Mouse (Mus musculus) erythroid progenitor cell, adult 5-6 weeks (primary cell): ENCODE measurements around the gene Wdr31. TPM values are rescaled to one million over a fixed set of nuclear protein-coding genes. Genes with fewer than 3 reads are reported as not detected.
A peak's percentile ranks its signal among the peaks of the same experiment; 100 is the strongest.
"Not testable (repeated sequence)": the region's sequence is repeated elsewhere in the genome, so short reads cannot be mapped to it uniquely, and the experiment has no call there.

Experiments used
- ATAC-seq: replicated peaks from 2 replicates; pipeline ENCODE4 v1.8.0; 2016; ENCODE audit warnings: moderate number of reproducible peaks, mild to moderate bottlenecking, moderate TSS enrichment, inconsistent platforms; ENCODE audit not compliant: poor library complexity, low FRiP score, severe bottlenecking
- total RNA-seq, 2 experiments: library from RNA; stranded (forward) in 1 of 2; stranded (reverse) in 1 of 2; fragments of 150-400 nt in 1 of 2; fragments of 186-747, 209-891 nt in 1 of 2; gene quantifications; 2 replicates each; pipeline versions ENCODE4 v1.2.3 to v1.2.4; 2015 to 2017; ENCODE audit warnings: low replicate concordance in 2 of 2

The Wdr31 gene
- total RNA-seq, 2 experiments from 2014 or later, result 1.7 TPM; not detected in 1

- no peak for ATAC-seq
These were observed 30.8 kb upstream of the Wdr31 start for GRCm38 (mm10) chr4:62501534-62501933.

- ATAC-seq, result no peak
These were observed 30.1 kb upstream of the Wdr31 start for GRCm38 (mm10) chr4:62500799-62501198.

GRCm38 (mm10) chr4:62496815-62497214 lies 26.1 kb upstream of the Wdr31 start:
- ATAC-seq, result no peak

GRCm38 (mm10) chr4:62495946-62496345 lies 25.2 kb upstream of the Wdr31 start:
- ATAC-seq, result no peak

GRCm38 (mm10) chr4:62494230-62494629 lies 23.5 kb upstream of the Wdr31 start:
- ATAC-seq, result no peak

GRCm38 (mm10) chr4:62492682-62493081 lies 22.0 kb upstream of the Wdr31 start:
- ATAC-seq, result no peak

- no peak for ATAC-seq
These were observed 17.2 kb upstream of the Wdr31 start for GRCm38 (mm10) chr4:62487914-62488313.

GRCm38 (mm10) chr4:62487172-62487571 lies 16.5 kb upstream of the Wdr31 start:
- ATAC-seq, result no peak

- 0 out of 2 replicates have a peak, but pooled peaks have one; percentile 2 for ATAC-seq
These were observed 15.5 kb upstream of the Wdr31 start for GRCm38 (mm10) chr4:62486162-62486696.

GRCm38 (mm10) chr4:62485450-62486161 lies 14.9 kb upstream of the Wdr31 start:
- ATAC-seq, result peak; percentile 83

- ATAC-seq, result no peak
These were observed 14.2 kb upstream of the Wdr31 start for GRCm38 (mm10) chr4:62484928-62485327.

- ATAC-seq, result no peak
These were observed 10.3 kb upstream of the Wdr31 start for GRCm38 (mm10) chr4:62480709-62481605.

GRCm38 (mm10) chr4:62479937-62480708 lies 9.4 kb upstream of the Wdr31 start, which contains the start of gene Bspry:
Gene Bspry (plus strand): TSS chr4:62480053.
- peak; percentile 69 for ATAC-seq

GRCm38 (mm10) chr4:62479593-62479936 lies 8.9 kb upstream of the Wdr31 start:
- not testable (repeated sequence) for ATAC-seq

- ATAC-seq, result no peak
These were observed 7.0 kb upstream of the Wdr31 start for GRCm38 (mm10) chr4:62477542-62478244.

GRCm38 (mm10) chr4:62475793-62476192 lies 5.1 kb upstream of the Wdr31 start:
- no peak for ATAC-seq

- ATAC-seq, result no peak
These were observed 4.4 kb upstream of the Wdr31 start for GRCm38 (mm10) chr4:62475131-62475530.

- no peak for ATAC-seq
These were observed 1.4 kb upstream of the Wdr31 start for GRCm38 (mm10) chr4:62472071-62472470.

GRCm38 (mm10) chr4:62468158-62468557 lies 2.5 kb downstream of the Wdr31 start:
- ATAC-seq, result no peak
